Comparison of ENCODE assay signal across 13 mouse cellular contexts in genomic region chr5:120749688-120750087, GRCm38 (mm10). TPM values are rescaled to one million over a fixed set of nuclear protein-coding genes. Genes with fewer than 3 reads are reported as not detected.
DNase-seq lines count a peak whose midpoint lies in the region.
"Had no signal": no experiment of that assay in that cellular context is flagged by ENCODE, and none has a peak within 500 bp of the region (broad histone marks: within the 10 kb centered on the region; RNA-seq: fewer than 3 reads in every experiment).

Oas2 (minus strand) TSS chr5:120749853.

- 76% methylated on average over 5 of the region's 5 CpGs for WGBS in hindbrain, embryonic 10.5 days

- no peaks in the 10 kb centered on the region for H3K36me3 ChIP-seq in hindbrain, embryonic 10.5 days
- H3K36me3 ChIP-seq: hindbrain, embryonic 15.5 days had no signal

- DNase-seq in gastrocnemius, adult 18-20 months (ENCODE audit: low spot score), result peak; percentile 4
- DNase-seq in gastrocnemius, postnatal 36 days, result no peak
- DNase-seq in lung, adult 18-20 months, result peak; percentile 9 to 11
- no peak for DNase-seq in lung, postnatal 10 days
- DNase-seq in skeletal muscle tissue, adult 2 months (ENCODE audit: low read depth, low spot score), result peak; percentile 31
- DNase-seq in hindbrain, embryonic 10.5 days (ENCODE audit: low spot score), result no peak
- DNase-seq in adrenal gland, postnatal 4 days (ENCODE audit: low spot score in 2 of 2), result no peak
- DNase-seq: kidney, postnatal 4 days; lung, embryonic 14.5 days had no signal

- intact Hi-C loops in gastrocnemius, postnatal 36 days (cut with DNase I), result no loop called here

- no peaks in the 10 kb centered on the region for H3K27me3 ChIP-seq in hindbrain, embryonic 10.5 days (ENCODE audit: insufficient read depth, poor library complexity, severe bottlenecking)
- H3K27me3 ChIP-seq: hindbrain, embryonic 15.5 days had no signal

- H3K4me1 ChIP-seq in brown adipose tissue, adult 24 weeks (ENCODE audit: control insufficient read depth, insufficient read depth, insufficient read length, low read length), result no peaks in the 10 kb centered on the region
- H3K4me1 ChIP-seq in hindbrain, embryonic 10.5 days (replicated peaks), result no peaks in the 10 kb centered on the region

- no peaks in the 10 kb centered on the region for H3K9me3 ChIP-seq in hindbrain, embryonic 10.5 days
- H3K9me3 ChIP-seq: hindbrain, embryonic 15.5 days had no signal

- H3K27ac ChIP-seq in brown adipose tissue, adult 24 weeks (replicated peaks; ENCODE audit: low read depth, low read length), result peak within 1 kb of the TSS; percentile 20
- H3K27ac ChIP-seq in hindbrain, embryonic 10.5 days, result no peak within 1 kb of the TSS
- H3K27ac ChIP-seq: hindbrain, embryonic 15.5 days had no signal

- peak within 1 kb of the TSS; percentile 40 for H3K4me3 ChIP-seq in brown adipose tissue, adult 24 weeks (ENCODE audit: insufficient read depth, low read depth, low read length)
- H3K4me3 ChIP-seq in hindbrain, embryonic 10.5 days, result no peak within 1 kb of the TSS
- H3K4me3 ChIP-seq: hindbrain, embryonic 15.5 days; myocyte had no signal

RNA-seq across cellular contexts. Expression of gene Oas2, which starts in this region (rescaled TPM):
- total RNA-seq in gastrocnemius, adult 18-20 months (2021), result under 1 TPM; 0.19 to 0.25 TPM
- total RNA-seq in gastrocnemius, postnatal 36 days (2021), result under 1 TPM; 0.18 to 0.37 TPM
- polyA plus RNA-seq in brown adipose tissue, adult 24 weeks (2012; ENCODE audit: insufficient read depth, insufficient read length, missing spikeins), result 0.96 and 1.2 TPM in 2 replicates
- 0.06 and 0.10 TPM in 2 replicates for polyA plus RNA-seq in hindbrain, embryonic 10.5 days (2016; fragmentation: Nextera tagmentation; extraction: Ambion mirVana)
- under 1 TPM; 0.17 to 0.31 TPM for total RNA-seq in adrenal gland, postnatal 4 days (2021)
- polyA plus RNA-seq: C2C12, myocyte had no signal

Comparison
In these comparisons a context has a peak if more than half of its experiments do, and no peak if none do; other contexts are left out.
1. DNase-seq: peak in lung, adult 18-20 months (2 of 2) and skeletal muscle tissue, adult 2 months (single experiment); none in gastrocnemius, postnatal 36 days (0 of 2), lung, postnatal 10 days (single experiment), hindbrain, embryonic 10.5 days (single experiment) and adrenal gland, postnatal 4 days (0 of 2).
2. Peak in DNase-seq in gastrocnemius, adult 18-20 months; RNA of the gene not detected or under 1 TPM.